Mouse (Mus musculus): Measurements from ENCODE around the gene Hck.

DNA sequence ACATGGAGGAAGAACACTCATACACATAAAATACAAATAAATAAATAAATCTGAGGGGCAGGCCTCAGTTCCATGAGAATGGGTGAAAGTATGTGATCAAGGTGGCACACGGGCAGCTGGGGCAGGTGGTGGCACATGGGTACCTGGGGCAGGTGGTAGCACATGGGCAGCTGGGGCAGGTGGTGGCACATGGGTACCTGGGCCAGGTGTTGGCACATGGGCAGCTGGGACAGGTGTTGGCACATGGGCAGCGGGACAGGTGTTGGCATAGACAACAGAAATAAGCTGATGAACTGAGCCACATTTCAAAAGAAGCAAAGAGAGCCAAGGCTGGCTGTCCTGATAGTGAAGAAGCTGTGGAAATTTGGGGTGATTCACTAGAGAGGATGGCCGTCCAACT is 41.5 kb downstream of the Hck start:
- TF ChIP-seq CTCF (IDR thresholded peaks at IDR 0.05; ENCODE audit: low read depth) = no peak
- TF ChIP-seq EP300 (IDR thresholded peaks at IDR 0.05; ENCODE audit: low read depth) = no peak

Measured in liver, postnatal 0 days (tissue).